Mouse (Mus musculus): ENCODE data around the gene Srr.

Srr gene

GRCm38 (mm10) chr11:74908618-74909399 lies 16.9 kb downstream of the Srr start:
- DNase-seq (ENCODE audit: extremely low spot score, low read depth, low spot score): no peak

GRCm38 (mm10) chr11:74907850-74908249 lies 17.9 kb downstream of the Srr start:
- DNase-seq (ENCODE audit: extremely low spot score, low read depth, low spot score): no peak

DNA sequence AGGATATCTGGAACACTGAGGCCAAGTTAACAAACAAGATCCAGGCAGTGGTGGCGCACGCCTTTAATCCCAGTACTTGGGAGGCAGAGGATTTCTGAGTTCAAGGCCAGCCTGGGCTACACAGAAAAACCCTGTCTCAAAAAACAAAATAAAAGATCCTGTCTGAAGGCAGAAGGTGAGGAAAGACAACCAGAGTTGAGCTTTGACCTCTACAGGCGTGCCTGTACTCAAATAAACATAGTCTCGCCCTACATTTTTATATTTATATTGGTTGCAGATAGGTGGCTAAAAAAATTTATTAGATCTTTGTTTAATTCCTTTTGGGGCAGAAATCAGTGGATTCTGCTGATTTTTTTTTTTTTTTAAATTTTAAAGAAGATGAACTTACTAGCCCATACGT lies 23.3 kb downstream of the Srr start:
- DNase-seq (ENCODE audit: extremely low spot score, low read depth, low spot score): no peak

- DNase-seq (ENCODE audit: extremely low spot score, low read depth, low spot score): no peak
Observed at GRCm38 (mm10) chr11:74901555-74901954, 24.2 kb downstream of the Srr start.

- no peak for DNase-seq (ENCODE audit: extremely low spot score, low read depth, low spot score)
Observed at GRCm38 (mm10) chr11:74898517-74898827, 27.3 kb downstream of the Srr start.

DNA sequence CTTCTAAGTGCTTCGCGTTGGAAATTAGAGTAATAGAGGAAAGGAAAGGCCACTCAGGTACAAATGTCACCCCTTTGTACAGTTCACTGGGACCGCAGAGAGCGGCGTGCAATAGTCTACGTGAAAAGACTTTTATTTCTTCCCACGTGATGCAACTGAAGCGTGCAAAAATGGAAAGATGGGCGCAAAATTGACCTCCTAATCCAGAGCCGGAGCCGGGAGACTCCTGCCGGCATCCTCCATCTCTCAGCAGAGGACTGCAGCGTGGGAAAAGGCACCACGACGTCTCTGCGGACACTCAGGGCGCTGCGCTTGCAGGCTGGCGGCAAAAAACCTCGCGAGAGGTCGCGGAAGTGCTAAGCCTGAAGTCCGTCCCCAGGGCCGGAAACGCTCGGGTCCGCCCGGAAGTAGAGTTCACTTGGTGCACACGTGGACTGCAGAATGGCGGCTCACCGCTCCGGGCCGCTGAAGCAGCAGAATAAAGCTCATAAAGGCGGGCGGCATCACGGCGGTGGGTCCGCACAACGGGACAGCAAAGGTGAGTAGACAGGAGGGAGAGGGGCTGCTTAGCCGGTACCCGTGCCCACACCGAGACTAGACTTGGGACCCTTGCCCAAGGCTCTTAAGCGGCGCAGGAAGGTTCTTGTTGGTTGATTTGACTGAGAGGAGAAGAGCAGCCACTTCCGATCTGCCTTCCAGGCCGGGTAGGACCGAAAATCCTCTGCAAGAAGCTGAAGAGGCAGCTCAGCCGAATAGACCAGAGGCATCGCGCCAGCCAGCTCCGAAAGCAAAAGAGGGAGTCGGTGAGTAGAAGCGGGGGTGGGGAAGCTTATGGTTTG lies 27.9 kb downstream of the Srr start, which contains the start of gene Tsr1:
Tsr1 (plus strand) TSS at position 394 of the 839 bp plus-strand sequence.
- DNase-seq (ENCODE audit: extremely low spot score, low read depth, low spot score): peak; percentile 77

DNA sequence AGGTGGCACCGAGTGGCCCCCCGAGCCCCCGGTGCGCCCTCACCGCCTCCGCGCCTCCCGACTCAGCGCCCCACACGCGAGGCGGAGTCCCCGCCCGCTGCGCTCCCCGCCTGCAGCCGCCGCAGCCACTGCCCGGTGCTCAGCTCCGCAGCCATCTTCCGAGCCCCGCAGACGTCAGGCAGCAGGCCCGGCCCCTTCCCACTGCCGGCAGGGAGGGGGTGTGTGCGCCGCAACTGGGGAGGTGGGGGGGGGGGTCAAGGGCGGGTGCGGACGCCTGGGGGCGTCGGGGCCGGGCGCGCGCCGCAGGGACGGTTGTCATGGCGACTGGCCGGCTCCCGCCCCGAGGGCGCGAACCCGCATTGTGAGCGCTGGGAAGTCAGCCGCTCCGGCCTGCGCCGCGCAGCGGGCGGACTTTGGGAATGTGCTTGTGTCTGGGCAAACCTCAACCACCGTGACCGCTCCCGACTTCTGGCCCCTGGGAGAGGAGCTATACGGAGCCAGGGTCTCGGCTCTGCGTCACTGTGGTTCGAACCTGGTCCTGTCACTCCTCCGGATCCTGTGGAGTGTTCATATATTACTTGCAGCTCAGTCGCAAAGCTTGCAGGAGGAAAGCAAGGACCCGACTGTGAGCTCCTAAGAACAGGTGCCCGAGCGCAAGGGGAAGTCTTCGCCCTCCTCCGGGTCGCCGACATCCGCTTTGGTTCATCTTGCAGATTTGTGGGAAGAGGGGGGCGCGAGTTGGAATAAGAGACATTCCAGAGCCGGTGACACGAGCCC lies 28.7 kb downstream of the Srr start, which contains the start of gene Sgsm2:
Sgsm2 (minus strand) TSS at position 160 of the 777 bp plus-strand sequence.
- peak; percentile 16 for DNase-seq (ENCODE audit: extremely low spot score, low read depth, low spot score)

DNA sequence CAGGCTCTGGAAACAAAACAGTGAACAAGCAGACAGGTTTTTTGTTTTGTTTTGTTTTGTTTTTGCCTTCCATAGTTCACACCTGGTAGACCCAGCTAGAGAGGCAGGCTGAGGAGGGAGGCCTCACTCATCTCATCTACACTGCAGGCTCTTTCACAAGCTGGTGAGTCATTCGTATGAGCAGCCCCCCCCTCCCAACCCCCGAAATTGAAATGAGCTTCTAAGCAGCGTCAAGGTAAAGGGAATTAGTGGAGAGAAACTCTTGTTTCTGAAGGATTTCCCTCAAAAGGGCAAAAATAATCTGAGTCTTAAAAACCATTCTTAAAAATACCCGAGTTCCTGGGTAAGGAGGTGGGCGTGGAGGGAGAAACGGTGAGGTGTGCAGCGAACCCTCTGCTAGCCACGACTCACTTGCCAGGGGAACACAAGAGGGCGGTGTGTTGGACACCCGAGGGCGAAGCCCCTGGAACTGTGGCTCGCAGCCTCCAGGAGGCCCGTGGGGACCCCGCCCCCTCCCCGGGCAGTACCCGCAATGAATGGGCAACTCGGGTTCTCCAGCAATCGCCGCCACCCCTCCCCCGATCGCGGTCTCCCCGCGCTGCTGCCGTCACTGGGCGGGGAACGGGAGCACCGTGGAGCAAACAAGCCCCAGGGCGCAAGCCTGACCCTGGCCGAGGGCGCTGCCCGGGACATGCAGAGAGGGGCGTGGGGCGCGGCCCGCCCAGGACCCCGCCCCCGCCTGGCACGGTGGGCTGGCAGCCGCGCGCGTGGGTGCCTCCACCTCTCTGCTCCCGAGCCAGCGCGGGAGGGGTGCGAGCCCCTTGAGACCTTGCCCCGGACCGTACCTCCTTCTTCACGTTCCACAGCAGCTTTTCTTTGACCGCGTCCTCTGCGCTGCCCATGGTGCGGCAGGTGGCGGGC lies 29.5 kb downstream of the Srr start:
- no peak for DNase-seq (ENCODE audit: extremely low spot score, low read depth, low spot score)

- DNase-seq (ENCODE audit: extremely low spot score, low read depth, low spot score): no peak
Observed at GRCm38 (mm10) chr11:74894619-74895018, 31.1 kb downstream of the Srr start.

DNA sequence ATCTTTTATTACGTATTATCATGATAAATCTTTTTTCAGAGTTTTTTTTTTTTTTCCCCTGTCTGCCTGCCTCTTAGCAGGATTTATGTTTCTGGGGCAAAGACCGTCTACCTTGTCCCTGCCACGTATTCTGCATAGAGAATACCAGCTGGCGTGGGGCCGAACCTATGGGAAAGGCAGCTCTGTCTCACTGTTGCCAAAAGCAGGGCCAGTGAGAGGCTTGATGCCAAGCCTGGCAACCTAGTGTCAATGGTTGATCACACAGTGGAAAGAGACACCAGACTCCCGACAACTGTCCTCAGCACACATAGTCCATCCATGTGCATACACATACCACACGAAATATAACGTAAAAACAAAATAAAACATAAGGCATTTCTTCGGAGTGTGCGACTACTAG lies 42.6 kb downstream of the Srr start:
- DNase-seq (ENCODE audit: extremely low spot score, low read depth, low spot score): no peak

GRCm38 (mm10) chr11:74881979-74882378 lies 43.8 kb downstream of the Srr start:
- no peak for DNase-seq (ENCODE audit: extremely low spot score, low read depth, low spot score)

- DNase-seq (ENCODE audit: extremely low spot score, low read depth, low spot score): no peak
Observed at GRCm38 (mm10) chr11:74880999-74881398, 44.7 kb downstream of the Srr start.

GRCm38 (mm10) chr11:74876801-74877200 lies 48.9 kb downstream of the Srr start:
- peak; percentile 28 for DNase-seq (ENCODE audit: extremely low spot score, low read depth, low spot score)

DNA sequence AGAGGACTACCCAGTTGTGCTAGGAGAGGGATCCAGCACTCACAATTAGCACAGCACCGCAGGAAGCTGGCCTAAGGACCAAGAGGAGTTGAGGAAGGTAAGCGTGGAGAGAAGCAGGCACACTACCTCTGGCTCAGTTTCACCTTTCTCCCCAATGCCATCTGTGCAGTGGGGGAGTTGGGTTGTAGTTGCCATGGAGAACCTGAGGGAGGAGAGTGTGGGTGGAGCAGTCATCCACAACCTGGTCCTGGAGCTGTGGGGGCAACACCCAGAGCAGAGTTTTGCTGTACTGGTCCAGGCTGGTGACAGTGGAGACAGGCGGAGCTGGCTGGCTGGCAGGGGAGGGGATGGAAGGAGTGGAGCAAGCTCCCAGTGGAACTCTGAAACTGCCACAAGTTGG lies 51.1 kb downstream of the Srr start:
- no peak for DNase-seq (ENCODE audit: extremely low spot score, low read depth, low spot score)

- DNase-seq (ENCODE audit: extremely low spot score, low read depth, low spot score): no peak
Observed at GRCm38 (mm10) chr11:74870991-74871622, 54.6 kb downstream of the Srr start.

DNA sequence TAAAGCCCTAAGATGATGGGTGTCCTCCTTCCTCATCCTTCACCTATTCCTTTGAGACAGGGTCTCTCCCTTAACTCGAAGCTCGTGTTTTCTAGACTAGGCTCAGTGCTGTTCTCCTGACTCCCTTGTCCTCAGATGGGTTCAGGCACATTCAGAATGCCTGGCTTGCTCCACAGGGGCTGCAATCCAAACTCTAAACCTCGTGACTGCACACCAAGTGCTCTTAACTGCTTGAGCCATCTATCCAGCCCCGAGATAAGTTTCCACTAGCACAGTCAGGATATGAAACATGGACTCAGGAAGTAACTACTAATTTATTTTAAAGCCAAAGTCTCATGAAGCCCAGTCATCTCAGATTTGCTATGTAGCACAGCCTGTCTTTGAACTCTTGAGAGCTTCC lies 55.2 kb downstream of the Srr start:
- no peak for DNase-seq (ENCODE audit: extremely low spot score, low read depth, low spot score)

GRCm38 (mm10) chr11:74869603-74870002 lies 56.1 kb downstream of the Srr start:
- no peak for DNase-seq (ENCODE audit: extremely low spot score, low read depth, low spot score)

- DNase-seq (ENCODE audit: extremely low spot score, low read depth, low spot score): no peak
Observed at GRCm38 (mm10) chr11:74868046-74868760, 57.5 kb downstream of the Srr start.

DNA sequence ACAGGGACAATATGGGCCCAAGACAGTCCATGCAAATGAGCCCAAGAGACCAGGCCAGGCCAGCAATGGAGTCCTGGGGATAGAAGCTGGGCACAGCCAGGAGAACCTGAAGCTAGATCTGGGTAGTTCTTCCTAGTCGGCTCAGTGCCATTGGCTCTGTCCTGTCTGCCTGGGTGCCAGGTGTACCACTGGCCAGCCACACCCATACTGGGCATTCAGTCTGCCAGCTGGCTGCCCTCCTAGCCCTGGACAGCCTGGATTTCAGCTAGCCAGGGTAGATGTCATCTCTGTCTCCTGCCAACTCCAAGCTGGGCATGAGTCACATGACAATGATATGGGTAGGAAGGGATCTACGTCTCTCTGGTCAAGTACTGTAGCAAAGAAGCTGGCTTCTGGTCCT lies 58.6 kb downstream of the Srr start:
- no peak for DNase-seq (ENCODE audit: extremely low spot score, low read depth, low spot score)
